Mouse (Mus musculus) C2C12 (cell line): Measurements from ENCODE around the gene Tas2r121.

Experiments
- CTCF ChIP-seq: IDR thresholded peaks from one replicate; pipeline ENCODE4 v1.5.1; 2011; ENCODE audit not compliant: control insufficient read depth, insufficient read depth, insufficient read length
- MAX ChIP-seq: IDR thresholded peaks from one replicate; pipeline ENCODE4 v1.6.1; 2011; ENCODE audit warnings: mild to moderate bottlenecking, control low read depth
- MYOG ChIP-seq: IDR thresholded peaks from one replicate; pipeline ENCODE4 v1.6.1; 2011; ENCODE audit not compliant: control insufficient read depth, insufficient read length; ENCODE audit errors: extremely low read depth
- USF1 ChIP-seq: IDR thresholded peaks from one replicate; pipeline ENCODE4 v1.6.1; 2011; ENCODE audit warnings: low read depth, mild to moderate bottlenecking, control low read depth, moderate library complexity

DNA sequence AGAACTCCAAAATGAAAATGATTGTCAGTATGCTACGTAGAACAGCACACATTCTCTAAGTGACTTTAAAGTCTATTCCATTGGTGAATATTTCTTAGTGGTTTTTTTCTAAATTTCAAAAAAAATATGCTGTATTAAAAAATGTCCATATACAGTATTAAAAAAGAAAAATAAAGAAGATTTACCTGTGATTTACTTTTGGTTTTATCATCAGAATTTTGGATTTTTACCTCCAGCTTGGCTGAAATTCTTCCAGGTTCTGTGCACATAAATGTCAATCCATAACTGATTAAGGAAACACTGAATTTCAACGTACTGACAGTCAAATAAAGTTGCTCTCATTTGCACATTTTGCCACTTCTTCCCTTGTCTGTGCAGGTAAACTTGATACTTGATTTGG lies 37.1 kb upstream of the Tas2r121 start, which contains the start of gene Tas2r115:
- TF ChIP-seq CTCF = no peak
- TF ChIP-seq USF1 = no peak
- no peak for TF ChIP-seq MYOG
- no peak for TF ChIP-seq MAX
